Mouse (Mus musculus): ENCODE measurements around the gene Commd1. TPM values are rescaled to one million over a fixed set of nuclear protein-coding genes. Genes with fewer than 3 reads are reported as not detected.

The Commd1 gene
- total and polyA plus RNA-seq, 3 experiments, result 102 to 113 TPM; not detected in 1

DNA sequence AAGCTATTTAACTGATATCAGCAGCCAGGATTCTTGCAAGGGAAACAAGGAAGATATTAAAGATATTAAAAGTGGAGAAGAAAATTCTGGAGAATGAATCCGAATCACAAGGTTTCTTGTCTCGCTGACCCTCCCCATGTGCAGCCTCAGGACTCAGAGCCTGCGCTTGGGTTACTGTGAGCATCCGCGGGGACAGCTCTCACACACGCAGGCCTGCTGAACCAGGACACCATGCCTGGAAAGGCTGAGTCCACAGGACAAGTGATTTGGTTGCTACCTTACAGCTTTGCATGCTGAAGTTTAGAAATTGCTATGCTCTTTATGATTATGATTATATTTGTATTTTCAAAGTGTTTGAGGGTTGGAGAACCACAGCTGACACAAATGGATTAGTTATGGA, 47.2 kb upstream of the Commd1 start:
- H3K9ac ChIP-seq (ENCODE audit: control insufficient read depth, low read depth, low read length, poor library complexity, severe bottlenecking), result no peak overlapping the region
- H3K27ac ChIP-seq (ENCODE audit: control insufficient read depth, low read depth, low read length), result no peak overlapping the region
- no peak overlapping the region for H3K4me3 ChIP-seq (ENCODE audit: control insufficient read depth in 1 of 2, insufficient read depth in 1 of 2, low read depth in 2 of 2, low read length in 2 of 2)
- H3K79me2 ChIP-seq (ENCODE audit: control insufficient read depth, insufficient read depth, low read length, poor library complexity), result no peaks in the 10 kb centered on the region
- H3K36me3 ChIP-seq (ENCODE audit: control insufficient read depth in 1 of 2, insufficient read depth in 2 of 2, low read length in 2 of 2), result peaks cover 0 to 6% of the 10 kb centered on the region in 2 experiments; a peak in 2 of 4 replicates
- TF ChIP-seq ZC3H11A (IDR thresholded peaks at IDR 0.05; ENCODE audit: low read depth, low read length) (no peak), EP300 (IDR thresholded peaks at IDR 0.05; ENCODE audit: low read depth in 1 of 2, low read length in 2 of 2) (0 out of 4 replicates have a peak, but pooled peaks of 1 of the 2 experiments have one; percentile 2)
- H3K9me3 ChIP-seq (replicated peaks; ENCODE audit: insufficient read depth, low read length), result no peaks in the 10 kb centered on the region
- no peaks in the 10 kb centered on the region for H3K27me3 ChIP-seq (ENCODE audit: control insufficient read depth in 1 of 2, insufficient read depth in 2 of 2, low read length in 2 of 2)
- peaks cover 6 to 7% of the 10 kb centered on the region in 2 experiments; a peak in 3 of 4 replicates for H3K4me1 ChIP-seq (ENCODE audit: control insufficient read depth in 1 of 2, insufficient read depth in 2 of 2, low read length in 2 of 2)
- DNase-seq (ENCODE audit: low read depth, low spot score), result no peak

DNA sequence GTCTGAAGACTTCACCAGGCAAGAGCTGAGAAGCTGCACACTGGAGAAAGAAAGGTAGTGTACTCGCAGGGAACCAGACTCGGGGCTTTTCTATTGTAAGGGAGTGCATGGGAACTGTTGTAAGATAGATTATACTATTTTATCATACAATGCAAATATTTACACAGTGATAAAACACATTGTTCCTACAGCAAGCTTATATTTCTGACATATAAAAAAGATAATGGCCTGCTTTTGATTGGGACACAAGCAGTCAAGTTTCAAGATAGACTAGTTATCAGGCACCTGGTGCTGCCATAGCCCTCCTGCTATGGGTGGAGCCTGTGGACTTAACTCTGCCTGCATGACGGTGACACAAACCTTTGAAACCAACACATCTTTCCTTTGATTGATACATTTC, 46.8 kb upstream of the Commd1 start:
- Histone ChIP-seq H3K9ac (ENCODE audit: control insufficient read depth, low read depth, low read length, poor library complexity, severe bottlenecking) (no peak overlapping the region), H3K36me3 (ENCODE audit: control insufficient read depth in 1 of 2, insufficient read depth in 2 of 2, low read length in 2 of 2) (peaks cover 0 to 6% of the 10 kb centered on the region in 2 experiments; a peak in 2 of 4 replicates), H3K27ac (ENCODE audit: control insufficient read depth, low read depth, low read length) (no peak overlapping the region), H3K79me2 (ENCODE audit: control insufficient read depth, insufficient read depth, low read length, poor library complexity) (no peaks in the 10 kb centered on the region), H3K9me3 (replicated peaks; ENCODE audit: insufficient read depth, low read length) (no peaks in the 10 kb centered on the region), H3K4me3 (ENCODE audit: control insufficient read depth in 1 of 2, insufficient read depth in 1 of 2, low read depth in 2 of 2, low read length in 2 of 2) (no peak overlapping the region), H3K4me1 (ENCODE audit: control insufficient read depth in 1 of 2, insufficient read depth in 2 of 2, low read length in 2 of 2) (peaks cover 6 to 7% of the 10 kb centered on the region in 2 experiments; a peak in 3 of 4 replicates), H3K27me3 (ENCODE audit: control insufficient read depth in 1 of 2, insufficient read depth in 2 of 2, low read length in 2 of 2) (no peaks in the 10 kb centered on the region)
- no peak for TF ChIP-seq HCFC1 (IDR thresholded peaks at IDR 0.05; ENCODE audit: low read depth, low read length)
- no peak for TF ChIP-seq POLR2A (IDR thresholded peaks at IDR 0.05; ENCODE audit: control insufficient read depth in 1 of 2, insufficient read depth in 1 of 2, low read depth in 1 of 2, low read length in 2 of 2, poor library complexity in 1 of 2)
- TF ChIP-seq CHD1 (IDR thresholded peaks at IDR 0.05; ENCODE audit: low read depth, low read length), result no peak
- peak in 1 of 2 experiments; percentile 32; a peak in 1 of 4 replicates for TF ChIP-seq EP300 (IDR thresholded peaks at IDR 0.05; ENCODE audit: low read depth in 1 of 2, low read length in 2 of 2)
- no peak for TF ChIP-seq SMC3 (IDR thresholded peaks at IDR 0.05; ENCODE audit: low read depth, low read length)
- TF ChIP-seq TAL1 (IDR thresholded peaks at IDR 0.05; ENCODE audit: low read length), result no peak
- TF ChIP-seq GATA1 (IDR thresholded peaks at IDR 0.05; ENCODE audit: low read depth, low read length), result peak; percentile 71; the same call in 1 of the 2 replicates
- no peak for TF ChIP-seq TBP (IDR thresholded peaks at IDR 0.05; ENCODE audit: low read depth, low read length)
- TF ChIP-seq ETS1 (IDR thresholded peaks at IDR 0.05; ENCODE audit: low read depth, low read length), result peak; percentile 50; the same call in 1 of the 2 replicates
- peak; percentile 65; the same call in 1 of the 2 replicates for TF ChIP-seq TCF12 (IDR thresholded peaks at IDR 0.05; ENCODE audit: low read depth, low read length)
- no peak; the same call in 1 of the 2 replicates for TF ChIP-seq SIN3A (IDR thresholded peaks at IDR 0.05; ENCODE audit: low read length)
- TF ChIP-seq ZKSCAN1 (IDR thresholded peaks at IDR 0.05; ENCODE audit: low read depth, low read length), result no peak
- TF ChIP-seq RAD21 (IDR thresholded peaks at IDR 0.05; ENCODE audit: low read depth, low read length), result no peak
- DNase-seq (ENCODE audit: low read depth, low spot score), result peak; percentile 57

DNA sequence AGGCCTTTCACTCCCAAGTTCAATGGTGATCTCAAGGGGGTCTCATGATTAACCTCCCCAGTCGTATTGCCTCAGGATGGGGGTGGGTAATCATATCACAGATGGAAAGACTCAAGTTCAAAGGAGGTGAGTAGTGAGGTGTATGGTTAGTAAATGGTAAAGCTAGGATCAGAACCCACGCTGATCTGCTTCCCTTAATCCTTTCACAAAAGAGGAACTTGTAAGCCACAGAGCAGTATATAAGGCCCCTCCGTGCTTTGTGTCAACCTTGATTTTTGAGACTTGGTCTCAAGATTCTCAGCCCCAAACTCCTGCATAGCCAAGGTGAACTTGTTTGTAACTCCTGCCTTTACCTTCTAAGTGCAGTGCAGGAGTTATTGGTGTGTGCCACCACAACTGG, 42.0 kb upstream of the Commd1 start:
- H3K4me3 ChIP-seq (ENCODE audit: control insufficient read depth in 1 of 2, insufficient read depth in 1 of 2, low read depth in 2 of 2, low read length in 2 of 2), result no peak overlapping the region
- peaks cover 0 to 6% of the 10 kb centered on the region in 2 experiments; a peak in 2 of 4 replicates for H3K36me3 ChIP-seq (ENCODE audit: control insufficient read depth in 1 of 2, insufficient read depth in 2 of 2, low read length in 2 of 2)
- no peaks in the 10 kb centered on the region for H3K27me3 ChIP-seq (ENCODE audit: control insufficient read depth in 1 of 2, insufficient read depth in 2 of 2, low read length in 2 of 2)
- H3K4me1 ChIP-seq (ENCODE audit: control insufficient read depth in 1 of 2, insufficient read depth in 2 of 2, low read length in 2 of 2), result peaks cover 4 to 6% of the 10 kb centered on the region in 2 experiments; a peak in 3 of 4 replicates
- DNase-seq (ENCODE audit: low read depth, low spot score), result peak; percentile 57
- TF ChIP-seq CTCF (IDR thresholded peaks at IDR 0.05 in 2 of 3, conservative IDR thresholded peaks at IDR 0.05 in 1 of 3; ENCODE audit: control insufficient read depth in 1 of 3, insufficient read depth in 1 of 3, low read depth in 2 of 3, low read length in 3 of 3, poor library complexity in 1 of 3, severe bottlenecking in 1 of 3), result no peak
- no peak for TF ChIP-seq ETS1 (IDR thresholded peaks at IDR 0.05; ENCODE audit: low read depth, low read length)
- no peak for TF ChIP-seq ZMIZ1 (IDR thresholded peaks at IDR 0.05; ENCODE audit: low read depth, low read length)
- H3K79me2 ChIP-seq (ENCODE audit: control insufficient read depth, insufficient read depth, low read length, poor library complexity), result no peaks in the 10 kb centered on the region
- H3K27ac ChIP-seq (ENCODE audit: control insufficient read depth, low read depth, low read length), result no peak overlapping the region
- no peak overlapping the region for H3K9ac ChIP-seq (ENCODE audit: control insufficient read depth, low read depth, low read length, poor library complexity, severe bottlenecking)
- no peaks in the 10 kb centered on the region for H3K9me3 ChIP-seq (replicated peaks; ENCODE audit: insufficient read depth, low read length)
